Mouse (Mus musculus): ENCODE results near the gene Smcr8. TPM values are rescaled to one million over a fixed set of nuclear protein-coding genes. Genes with fewer than 3 reads are reported as not detected.
A peak's percentile ranks its signal among the peaks of the same experiment; 100 is the strongest.

Smcr8 gene
- polyA plus RNA-seq, 1 experiment from 2014 or later: 7.2 TPM

DNA sequence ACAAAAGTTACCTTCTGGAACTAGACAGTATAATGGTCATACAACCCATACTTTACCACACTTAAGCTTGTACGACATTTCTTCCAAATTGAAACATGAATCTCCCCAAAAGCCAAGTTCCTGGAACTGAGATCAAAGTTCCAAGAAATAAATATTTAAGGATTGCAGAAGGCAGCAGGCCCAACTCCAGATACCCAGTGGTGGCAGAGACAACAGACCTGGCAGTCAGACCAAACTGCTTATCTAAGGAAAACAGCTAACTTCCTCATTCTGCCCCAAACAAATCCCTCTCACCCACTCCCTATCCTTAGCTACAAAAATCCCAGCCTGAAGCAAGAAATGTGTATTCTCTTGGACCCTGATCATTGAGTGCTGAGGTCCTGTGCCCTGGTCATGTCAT is 2.5 kb upstream of the Smcr8 start:
- peak overlapping the region; percentile 87; the same call in 1 of the 2 replicates for H3K9ac ChIP-seq (ENCODE audit: low read depth, low read length)
- H3K27ac ChIP-seq (replicated peaks; ENCODE audit: low read depth, low read length): no peak overlapping the region
- no peaks in the 10 kb centered on the region for H3K27me3 ChIP-seq (replicated peaks; ENCODE audit: control insufficient read depth, insufficient read depth, low read length)
- H3K4me1 ChIP-seq (ENCODE audit: control insufficient read depth, insufficient read depth, low read length): peaks cover 30% of the 10 kb centered on the region
- WGBS: 58% methylated on average over 1 of the region's 1 CpGs
- peaks cover 14% of the 10 kb centered on the region for H3K36me3 ChIP-seq (ENCODE audit: control insufficient read depth, insufficient read depth, low read length)
- ATAC-seq (ENCODE audit: low read depth) (no peak), DNase-seq (ENCODE audit: low spot score) (no peak)
- H3K9me3 ChIP-seq (ENCODE audit: control insufficient read depth, low read length): no peaks in the 10 kb centered on the region
- H3K4me2 ChIP-seq (ENCODE audit: low read depth, low read length): peak overlapping the region; percentile 63; the same call in 1 of the 2 replicates
- no peak overlapping the region for H3K4me3 ChIP-seq (ENCODE audit: low read depth, low read length)

DNA sequence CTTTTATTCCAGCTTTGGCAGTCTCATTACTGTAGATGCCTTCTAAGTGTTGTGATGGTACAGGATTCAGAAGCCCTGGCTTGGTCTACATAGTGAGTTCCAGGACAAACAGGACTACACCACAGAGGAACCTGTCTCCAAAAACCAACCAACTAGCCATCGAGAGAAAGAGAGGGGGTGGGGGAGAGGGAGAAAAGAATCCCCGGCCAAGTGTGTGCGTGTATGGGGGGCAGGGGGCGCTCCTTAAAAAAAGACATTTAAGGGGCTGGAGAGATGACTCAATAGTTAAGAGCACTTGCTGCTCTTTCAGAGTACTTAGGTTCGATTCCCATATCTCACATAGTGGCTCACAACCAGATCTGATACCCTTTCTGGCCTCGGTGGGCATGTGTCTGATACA is 1.7 kb upstream of the Smcr8 start:
- Histone ChIP-seq H3K9ac (ENCODE audit: low read depth, low read length) (peak overlapping the region; percentile 87), H3K27ac (replicated peaks; ENCODE audit: low read depth, low read length) (no peak overlapping the region), H3K4me3 (ENCODE audit: low read depth, low read length) (peak overlapping the region; percentile 77), H3K36me3 (ENCODE audit: control insufficient read depth, insufficient read depth, low read length) (peaks cover 19% of the 10 kb centered on the region), H3K4me2 (ENCODE audit: low read depth, low read length) (peak overlapping the region; percentile 63), H3K27me3 (replicated peaks; ENCODE audit: control insufficient read depth, insufficient read depth, low read length) (no peaks in the 10 kb centered on the region), H3K9me3 (ENCODE audit: control insufficient read depth, low read length) (no peaks in the 10 kb centered on the region), H3K4me1 (ENCODE audit: control insufficient read depth, insufficient read depth, low read length) (peaks cover 38% of the 10 kb centered on the region)
- 50% methylated on average over 6 of the region's 6 CpGs for WGBS
- ATAC-seq (ENCODE audit: low read depth) (no peak), DNase-seq (ENCODE audit: low spot score) (no peak)

DNA sequence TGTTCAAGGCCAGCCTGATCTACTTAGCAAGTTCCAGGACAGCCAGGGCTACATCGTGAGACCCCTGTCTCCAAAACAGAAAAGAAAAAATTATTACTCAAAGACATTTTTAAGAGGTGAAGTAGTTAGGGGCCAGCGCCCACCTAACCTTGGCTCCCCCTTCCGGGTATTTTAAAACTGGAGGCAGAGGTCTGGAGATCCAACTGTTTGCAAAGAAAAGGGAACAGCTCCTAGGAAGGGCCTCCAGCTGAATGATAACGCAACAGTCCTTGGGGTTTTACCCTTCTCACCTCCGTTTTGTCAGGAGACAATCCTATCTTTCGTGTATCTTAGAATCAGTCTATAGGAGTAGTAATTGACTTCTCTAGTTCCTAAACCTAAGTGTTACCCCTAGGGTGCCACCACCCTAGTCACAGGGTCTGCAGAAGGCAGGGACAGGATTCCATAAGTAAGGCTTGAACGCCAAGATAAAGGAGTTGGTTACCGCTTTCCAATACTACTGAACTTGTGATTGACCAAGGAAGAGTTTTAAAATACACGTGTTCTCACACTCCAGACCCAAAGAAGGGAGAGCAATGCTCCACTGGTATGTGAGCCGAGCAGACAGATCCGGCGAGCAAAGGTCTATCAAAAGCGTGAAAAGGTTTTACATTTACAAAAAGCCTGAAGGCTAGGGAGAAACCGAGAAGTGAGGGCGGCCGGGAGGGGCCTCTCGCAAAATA is 1.1 kb upstream of the Smcr8 start:
- 3% methylated on average over 17 of the region's 17 CpGs for WGBS
- DNase-seq (ENCODE audit: low spot score): no peak
- Histone ChIP-seq H3K27me3 (replicated peaks; ENCODE audit: control insufficient read depth, insufficient read depth, low read length) (no peaks in the 10 kb centered on the region), H3K4me1 (ENCODE audit: control insufficient read depth, insufficient read depth, low read length) (peaks cover 45% of the 10 kb centered on the region), H3K36me3 (ENCODE audit: control insufficient read depth, insufficient read depth, low read length) (peaks cover 19% of the 10 kb centered on the region), H3K9me3 (ENCODE audit: control insufficient read depth, low read length) (no peaks in the 10 kb centered on the region), H3K4me2 (ENCODE audit: low read depth, low read length) (peak overlapping the region; percentile 63), H3K9ac (ENCODE audit: low read depth, low read length) (peak overlapping the region; percentile 87), H3K4me3 (ENCODE audit: low read depth, low read length) (peak overlapping the region; percentile 77), H3K27ac (replicated peaks; ENCODE audit: low read depth, low read length) (peak overlapping the region; percentile 89)
- no peak for ATAC-seq (ENCODE audit: low read depth)

DNA sequence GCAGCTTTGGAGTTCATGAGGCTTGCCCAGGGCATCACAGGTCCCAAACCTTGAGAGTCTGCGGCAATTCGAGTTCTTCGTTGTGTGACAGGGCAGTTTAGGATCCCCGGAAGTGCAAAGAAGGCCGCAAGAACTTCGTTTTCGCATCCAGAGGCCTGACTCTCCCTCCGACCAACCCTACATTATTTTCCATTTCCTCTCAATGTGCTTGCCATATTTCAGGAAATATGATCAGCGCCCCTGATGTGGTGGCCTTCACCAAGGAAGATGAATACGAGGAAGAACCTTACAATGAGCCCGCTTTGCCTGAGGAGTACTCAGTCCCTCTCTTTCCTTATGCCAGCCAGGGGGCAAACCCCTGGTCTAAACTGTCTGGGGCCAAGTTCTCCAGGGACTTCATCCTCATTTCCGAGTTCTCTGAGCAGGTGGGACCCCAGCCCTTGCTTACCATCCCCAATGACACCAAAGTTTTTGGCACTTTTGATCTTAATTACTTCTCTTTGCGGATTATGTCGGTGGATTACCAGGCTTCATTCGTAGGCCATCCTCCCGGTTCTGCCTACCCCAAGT is 562 bp downstream of the Smcr8 start:
- Histone ChIP-seq H3K4me2 (ENCODE audit: low read depth, low read length) (peak overlapping the region; percentile 63), H3K9me3 (ENCODE audit: control insufficient read depth, low read length) (no peaks in the 10 kb centered on the region), H3K27ac (replicated peaks; ENCODE audit: low read depth, low read length) (peak overlapping the region; percentile 89), H3K27me3 (replicated peaks; ENCODE audit: control insufficient read depth, insufficient read depth, low read length) (no peaks in the 10 kb centered on the region), H3K4me1 (ENCODE audit: control insufficient read depth, insufficient read depth, low read length) (peaks cover 56% of the 10 kb centered on the region), H3K9ac (ENCODE audit: low read depth, low read length) (peak overlapping the region; percentile 87), H3K4me3 (ENCODE audit: low read depth, low read length) (peak overlapping the region; percentile 77), H3K36me3 (ENCODE audit: control insufficient read depth, insufficient read depth, low read length) (peaks cover 26% of the 10 kb centered on the region)
- WGBS: 24% methylated on average over 16 of the region's 16 CpGs
- ATAC-seq (ENCODE audit: low read depth) (no peak), DNase-seq (ENCODE audit: low spot score) (no peak)

DNA sequence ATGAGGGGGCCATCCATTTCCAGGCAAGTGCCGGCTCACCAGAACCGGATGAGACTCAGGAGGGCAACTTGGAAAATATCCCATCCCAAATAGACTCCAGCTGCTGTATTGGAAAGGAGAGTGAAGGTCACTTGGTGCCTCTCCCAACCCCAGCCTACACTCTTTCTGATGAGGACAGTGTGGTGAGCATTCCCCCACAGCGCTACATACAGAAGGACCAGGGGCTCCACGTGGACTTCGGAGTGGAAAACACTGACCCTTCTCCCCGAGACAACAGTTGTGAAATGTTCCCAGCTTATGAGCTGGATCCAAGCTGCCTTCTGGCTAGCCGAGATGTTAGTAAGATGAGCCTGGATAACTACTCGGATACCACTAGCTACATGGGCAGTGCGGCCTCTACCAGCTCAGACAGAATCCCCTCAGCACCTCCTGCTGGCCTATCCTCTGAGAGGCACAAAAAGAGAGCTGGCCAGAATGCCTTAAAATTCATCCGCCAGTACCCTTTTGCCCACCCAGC is 2.4 kb downstream of the Smcr8 start:
- Histone ChIP-seq H3K27ac (replicated peaks; ENCODE audit: low read depth, low read length) (no peak overlapping the region), H3K4me1 (ENCODE audit: control insufficient read depth, insufficient read depth, low read length) (peaks cover 56% of the 10 kb centered on the region), H3K4me3 (ENCODE audit: low read depth, low read length) (0 out of 2 replicates have a peak overlapping the region, but pooled peaks have one; percentile 0), H3K4me2 (ENCODE audit: low read depth, low read length) (peak overlapping the region; percentile 38), H3K9ac (ENCODE audit: low read depth, low read length) (peak overlapping the region; percentile 46; the same call in 1 of the 2 replicates), H3K36me3 (ENCODE audit: control insufficient read depth, insufficient read depth, low read length) (peaks cover 42% of the 10 kb centered on the region), H3K9me3 (ENCODE audit: control insufficient read depth, low read length) (no peaks in the 10 kb centered on the region), H3K27me3 (replicated peaks; ENCODE audit: control insufficient read depth, insufficient read depth, low read length) (no peaks in the 10 kb centered on the region)
- ATAC-seq (ENCODE audit: low read depth) (no peak), DNase-seq (ENCODE audit: low spot score) (no peak)
- 91% methylated on average over 10 of the region's 10 CpGs for WGBS

DNA sequence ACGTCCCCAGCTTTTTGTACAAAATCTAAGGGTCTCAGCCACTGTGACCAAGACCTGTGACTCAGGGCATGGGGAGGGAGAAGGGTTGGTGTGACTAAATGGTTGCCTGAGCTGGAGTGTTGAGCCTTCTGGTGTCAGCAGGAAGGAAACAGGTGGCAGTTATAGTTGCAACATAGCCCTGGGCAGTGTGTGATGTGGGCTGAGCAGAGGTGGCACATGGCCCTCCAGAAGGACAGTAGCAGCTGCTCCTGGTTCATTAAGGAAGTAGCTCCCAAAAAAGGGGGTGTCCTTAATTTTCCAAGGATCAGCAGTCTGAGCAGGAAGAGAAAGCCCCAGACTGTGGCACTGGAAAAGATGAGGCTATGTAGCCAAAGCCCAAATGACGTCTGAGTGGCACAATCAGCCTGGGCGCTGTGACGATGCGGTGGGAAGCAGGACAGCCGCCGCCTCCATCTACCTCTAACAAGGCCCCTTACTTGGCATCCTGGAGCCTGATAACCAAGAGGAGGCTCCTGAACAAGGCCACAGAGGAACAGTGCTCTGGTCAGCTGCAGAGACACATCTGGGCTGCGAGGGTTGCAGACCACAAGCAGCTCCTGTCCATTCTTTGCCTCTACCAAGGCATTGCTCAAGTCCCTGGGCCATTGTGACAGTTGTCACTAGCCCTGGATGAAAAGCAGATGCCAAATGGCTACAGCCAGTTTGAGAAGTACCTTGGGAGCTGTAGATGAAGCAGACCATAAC is 7.0 kb downstream of the Smcr8 start:
- H3K4me3 ChIP-seq (ENCODE audit: low read depth, low read length): no peak overlapping the region
- no peaks in the 10 kb centered on the region for H3K9me3 ChIP-seq (ENCODE audit: control insufficient read depth, low read length)
- no peak overlapping the region for H3K27ac ChIP-seq (replicated peaks; ENCODE audit: low read depth, low read length)
- 87% methylated on average over 8 of the region's 8 CpGs for WGBS
- H3K27me3 ChIP-seq (replicated peaks; ENCODE audit: control insufficient read depth, insufficient read depth, low read length): no peaks in the 10 kb centered on the region
- H3K36me3 ChIP-seq (ENCODE audit: control insufficient read depth, insufficient read depth, low read length): peaks cover 69% of the 10 kb centered on the region
- DNase-seq (ENCODE audit: low spot score): no peak
- peaks cover 31% of the 10 kb centered on the region for H3K4me1 ChIP-seq (ENCODE audit: control insufficient read depth, insufficient read depth, low read length)
- no peak overlapping the region for H3K4me2 ChIP-seq (ENCODE audit: low read depth, low read length)
- H3K9ac ChIP-seq (ENCODE audit: low read depth, low read length): no peak overlapping the region
- peak; percentile 53; the same call in 1 of the 2 replicates for ATAC-seq (ENCODE audit: low read depth)

DNA sequence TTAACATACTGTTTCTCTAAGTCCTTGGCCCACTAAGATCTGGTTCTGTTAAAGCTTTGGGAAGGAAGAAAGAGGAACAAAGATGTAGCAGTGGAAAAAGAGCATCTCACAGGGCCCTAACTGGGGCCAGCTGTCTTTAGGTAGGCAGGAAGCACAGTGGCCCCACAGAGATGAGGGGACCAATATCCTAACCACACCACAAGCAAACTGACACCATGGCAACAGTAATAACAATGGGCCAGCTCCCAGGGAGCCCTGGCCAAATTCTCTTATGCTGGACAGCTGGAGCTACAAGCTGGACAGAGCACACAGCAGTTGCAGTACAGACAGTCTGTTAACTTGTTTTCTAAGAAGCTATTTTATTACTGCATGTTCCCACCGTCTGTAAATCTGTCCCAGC is 10.3 kb downstream of the Smcr8 start:
- no peak overlapping the region for H3K9ac ChIP-seq (ENCODE audit: low read depth, low read length)
- H3K4me3 ChIP-seq (ENCODE audit: low read depth, low read length): no peak overlapping the region
- no peak overlapping the region for H3K4me2 ChIP-seq (ENCODE audit: low read depth, low read length)
- H3K27me3 ChIP-seq (replicated peaks; ENCODE audit: control insufficient read depth, insufficient read depth, low read length): no peaks in the 10 kb centered on the region
- peaks cover 67% of the 10 kb centered on the region for H3K36me3 ChIP-seq (ENCODE audit: control insufficient read depth, insufficient read depth, low read length)
- WGBS: 66% methylated on average over 1 of the region's 1 CpGs
- H3K4me1 ChIP-seq (ENCODE audit: control insufficient read depth, insufficient read depth, low read length): no peaks in the 10 kb centered on the region
- DNase-seq (ENCODE audit: low spot score) (peak; percentile 18), ATAC-seq (ENCODE audit: low read depth) (0 out of 2 replicates have a peak, but pooled peaks have one; percentile 12)
- H3K9me3 ChIP-seq (ENCODE audit: control insufficient read depth, low read length): no peaks in the 10 kb centered on the region
- H3K27ac ChIP-seq (replicated peaks; ENCODE audit: low read depth, low read length): no peak overlapping the region

DNA sequence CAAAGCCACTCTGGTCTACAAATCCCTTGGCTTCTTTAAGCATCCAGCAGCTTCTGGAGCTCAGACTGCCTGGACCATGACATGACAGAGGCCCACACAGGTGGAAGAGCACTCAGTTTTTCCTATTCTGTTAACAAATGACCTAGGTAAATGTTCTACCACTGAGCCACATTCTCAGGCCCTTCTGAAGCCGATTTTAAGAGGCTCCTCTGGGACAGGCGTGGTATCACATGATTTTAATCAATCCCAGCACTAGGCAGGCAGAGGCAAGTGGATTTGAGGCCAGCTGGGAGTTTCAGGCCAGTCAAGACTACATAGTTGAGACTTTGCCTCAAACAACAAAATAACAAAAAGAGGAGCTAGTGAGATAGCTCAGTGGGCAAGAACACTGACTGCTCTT is 13.1 kb downstream of the Smcr8 start:
- Histone ChIP-seq H3K27ac (replicated peaks; ENCODE audit: low read depth, low read length) (no peak overlapping the region), H3K9me3 (ENCODE audit: control insufficient read depth, low read length) (no peaks in the 10 kb centered on the region), H3K4me1 (ENCODE audit: control insufficient read depth, insufficient read depth, low read length) (no peaks in the 10 kb centered on the region), H3K4me2 (ENCODE audit: low read depth, low read length) (no peak overlapping the region), H3K36me3 (ENCODE audit: control insufficient read depth, insufficient read depth, low read length) (peaks cover 55% of the 10 kb centered on the region), H3K9ac (ENCODE audit: low read depth, low read length) (no peak overlapping the region), H3K27me3 (replicated peaks; ENCODE audit: control insufficient read depth, insufficient read depth, low read length) (no peaks in the 10 kb centered on the region), H3K4me3 (ENCODE audit: low read depth, low read length) (no peak overlapping the region)
- DNase-seq (ENCODE audit: low spot score) (no peak), ATAC-seq (ENCODE audit: low read depth) (no peak)
- WGBS: 43% methylated on average over 2 of the region's 2 CpGs
